In genomic region chr19:37685281-37685680, GRCm38 (mm10) we compare ENCODE assay signal across 29 mouse cellular contexts. TPM values are rescaled to one million over a fixed set of nuclear protein-coding genes. Genes with fewer than 3 reads are reported as not detected.
DNase-seq lines count a peak whose midpoint lies in the region; ATAC-seq and TF ChIP-seq lines count a peak whose summit lies in the region.
"Had no signal": no experiment of that assay in that cellular context is flagged by ENCODE, and none has a peak within 500 bp of the region (broad histone marks: within the 10 kb centered on the region; RNA-seq: fewer than 3 reads in every experiment).

TSS of gene Cyp26c1 (plus strand) at chr19:37685581.

- ATAC-seq in heart, embryonic 12.5 days (ENCODE audit: insufficient number of reproducible peaks, low FRiP score), result no peak
- no peak for ATAC-seq in kidney, embryonic 15.5 days (replicated peaks; ENCODE audit: low FRiP score)
- ATAC-seq in embryonic facial prominence, embryonic 11.5 days (replicated peaks; ENCODE audit: insufficient number of reproducible peaks, low FRiP score, low TSS enrichment, low read depth), result no peak
- no peak for ATAC-seq in limb, embryonic 12.5 days (ENCODE audit: insufficient number of reproducible peaks, insufficient read depth, low FRiP score, low TSS enrichment, low read depth)
- ATAC-seq in liver, postnatal 0 days, result no peak
- ATAC-seq: forebrain, embryonic 15.5 days; intestine, postnatal 0 days; midbrain, embryonic 16.5 days had no signal

- WGBS in heart, embryonic 12.5 days, result 17% methylated on average over 6 of the region's 6 CpGs
- WGBS in kidney, embryonic 15.5 days, result 14% methylated on average over 6 of the region's 6 CpGs
- WGBS in embryonic facial prominence, embryonic 11.5 days, result 3% methylated on average over 6 of the region's 6 CpGs
- WGBS in limb, embryonic 12.5 days, result 3% methylated on average over 6 of the region's 6 CpGs
- 83% methylated on average over 6 of the region's 6 CpGs for WGBS in liver, postnatal 0 days (ENCODE audit: insufficient replicate concordance)

- no peak within 1 kb of the TSS for H3K27ac ChIP-seq in heart, embryonic 12.5 days (ENCODE audit: poor library complexity, severe bottlenecking)
- no peak within 1 kb of the TSS for H3K27ac ChIP-seq in kidney, embryonic 15.5 days
- no peak within 1 kb of the TSS for H3K27ac ChIP-seq in embryonic facial prominence, embryonic 11.5 days (replicated peaks; ENCODE audit: low read depth, low read length)
- H3K27ac ChIP-seq in limb, embryonic 12.5 days, result no peak within 1 kb of the TSS
- H3K27ac ChIP-seq in liver, postnatal 0 days (ENCODE audit: low read depth), result no peak within 1 kb of the TSS
- H3K27ac ChIP-seq: forebrain, embryonic 15.5 days; kidney, postnatal 0 days; layer of hippocampus, adult 2 months; liver, embryonic 15.5 days; midbrain, embryonic 10.5 days; stomach, postnatal 0 days had no signal

- no peak for DNase-seq in heart, postnatal 36 days
- DNase-seq in kidney, adult 11 months, result no peak
- no peak for DNase-seq in embryonic facial prominence, embryonic 11.5 days (ENCODE audit: low spot score)
- no peak for DNase-seq in liver, postnatal 0 days
- DNase-seq in urinary bladder, adult 2 months (ENCODE audit: low spot score), result no peak
- DNase-seq: adrenal gland, adult 2 months; cerebellum, adult 11 months; cerebellum, adult 9-11 months; gastrocnemius, postnatal 10 days; heart, adult 18-20 months; layer of hippocampus, postnatal 36 days; lung, postnatal 10 days had no signal

- H3K27me3 ChIP-seq in heart, embryonic 12.5 days (replicated peaks), result peaks cover 83% of the 10 kb centered on the region
- peaks cover 96% of the 10 kb centered on the region for H3K27me3 ChIP-seq in kidney, embryonic 15.5 days
- peaks cover 66% of the 10 kb centered on the region for H3K27me3 ChIP-seq in embryonic facial prominence, embryonic 11.5 days (ENCODE audit: control insufficient read depth, insufficient read depth, low read length)
- H3K27me3 ChIP-seq in limb, embryonic 12.5 days, result peaks cover 90% of the 10 kb centered on the region
- H3K27me3 ChIP-seq in liver, postnatal 0 days (ENCODE audit: insufficient read depth, low read length), result peaks cover 12% of the 10 kb centered on the region; the same call in 1 of the 2 replicates

- H3K4me1 ChIP-seq in heart, embryonic 12.5 days (replicated peaks), result peaks cover 20% of the 10 kb centered on the region
- peaks cover 30% of the 10 kb centered on the region for H3K4me1 ChIP-seq in kidney, embryonic 15.5 days
- peaks cover 5% of the 10 kb centered on the region; the same call in 1 of the 2 replicates for H3K4me1 ChIP-seq in embryonic facial prominence, embryonic 11.5 days (ENCODE audit: control insufficient read depth, insufficient read depth, low read length)
- peaks cover 13% of the 10 kb centered on the region for H3K4me1 ChIP-seq in limb, embryonic 12.5 days (replicated peaks)
- no peaks in the 10 kb centered on the region for H3K4me1 ChIP-seq in liver, postnatal 0 days (ENCODE audit: insufficient read depth)
- H3K4me1 ChIP-seq: liver, embryonic 15.5 days had no signal

- no peaks in the 10 kb centered on the region for H3K36me3 ChIP-seq in heart, embryonic 12.5 days
- H3K36me3 ChIP-seq in kidney, embryonic 15.5 days, result 0 out of 2 replicates have a peak, but pooled peaks cover 3% of the 10 kb centered on the region
- H3K36me3 ChIP-seq in embryonic facial prominence, embryonic 11.5 days (replicated peaks; ENCODE audit: control insufficient read depth, insufficient read depth, low read depth, low read length), result no peaks in the 10 kb centered on the region
- H3K36me3 ChIP-seq in limb, embryonic 12.5 days, result no peaks in the 10 kb centered on the region
- H3K36me3 ChIP-seq in liver, postnatal 0 days (replicated peaks; ENCODE audit: insufficient read depth, low read length), result peaks cover 25% of the 10 kb centered on the region
- H3K36me3 ChIP-seq: forebrain, embryonic 15.5 days; midbrain, embryonic 10.5 days had no signal

- peak within 1 kb of the TSS; percentile 18; the same call in 1 of the 2 replicates for H3K4me2 ChIP-seq in heart, embryonic 12.5 days
- peak within 1 kb of the TSS; percentile 30 for H3K4me2 ChIP-seq in kidney, embryonic 15.5 days
- H3K4me2 ChIP-seq in embryonic facial prominence, embryonic 11.5 days (ENCODE audit: low read depth, low read length), result peak within 1 kb of the TSS; percentile 16
- H3K4me2 ChIP-seq in limb, embryonic 12.5 days, result peak within 1 kb of the TSS; percentile 38
- no peak within 1 kb of the TSS for H3K4me2 ChIP-seq in liver, postnatal 0 days (ENCODE audit: low read depth, low read length)
- H3K4me2 ChIP-seq: forebrain, embryonic 15.5 days; liver, embryonic 15.5 days had no signal

- H3K4me3 ChIP-seq in heart, embryonic 12.5 days, result no peak within 1 kb of the TSS
- H3K4me3 ChIP-seq in kidney, embryonic 15.5 days (replicated peaks), result no peak within 1 kb of the TSS
- 0 out of 2 replicates have a peak within 1 kb of the TSS, but pooled peaks have one; percentile 6 for H3K4me3 ChIP-seq in embryonic facial prominence, embryonic 11.5 days (ENCODE audit: low read depth, low read length)
- peak within 1 kb of the TSS; percentile 19 for H3K4me3 ChIP-seq in limb, embryonic 12.5 days (replicated peaks)
- H3K4me3 ChIP-seq in liver, postnatal 0 days (ENCODE audit: low read depth, low read length), result no peak within 1 kb of the TSS
- H3K4me3 ChIP-seq: forebrain, embryonic 15.5 days; layer of hippocampus, adult 2 months; liver, embryonic 15.5 days; myocyte had no signal

- no peak for TF ChIP-seq EP300 in liver, postnatal 0 days (IDR thresholded peaks at IDR 0.05; ENCODE audit: low read depth)

- no peaks in the 10 kb centered on the region for H3K9me3 ChIP-seq in heart, embryonic 12.5 days (replicated peaks)
- no peaks in the 10 kb centered on the region for H3K9me3 ChIP-seq in kidney, embryonic 15.5 days (replicated peaks)
- H3K9me3 ChIP-seq in embryonic facial prominence, embryonic 11.5 days (replicated peaks; ENCODE audit: control insufficient read depth, low read length), result no peaks in the 10 kb centered on the region
- no peaks in the 10 kb centered on the region for H3K9me3 ChIP-seq in limb, embryonic 12.5 days
- no peaks in the 10 kb centered on the region for H3K9me3 ChIP-seq in liver, postnatal 0 days (ENCODE audit: low read length)
- H3K9me3 ChIP-seq: forebrain, embryonic 15.5 days; liver, embryonic 15.5 days; midbrain, embryonic 10.5 days had no signal

- no peak for TF ChIP-seq CTCF in liver, postnatal 0 days (IDR thresholded peaks at IDR 0.05; ENCODE audit: low read depth)

- intact Hi-C loops in heart, postnatal 36 days (cut with DNase I), result no loop called here

- H3K9ac ChIP-seq in heart, embryonic 12.5 days, result no peak within 1 kb of the TSS
- H3K9ac ChIP-seq in kidney, embryonic 15.5 days, result no peak within 1 kb of the TSS
- no peak within 1 kb of the TSS for H3K9ac ChIP-seq in embryonic facial prominence, embryonic 11.5 days (replicated peaks; ENCODE audit: low read length)
- no peak within 1 kb of the TSS for H3K9ac ChIP-seq in limb, embryonic 12.5 days (replicated peaks)
- no peak within 1 kb of the TSS for H3K9ac ChIP-seq in liver, postnatal 0 days (replicated peaks)
- H3K9ac ChIP-seq: forebrain, embryonic 15.5 days; liver, embryonic 15.5 days had no signal

RNA-seq across cellular contexts. Expression of gene Cyp26c1, which starts in this region (rescaled TPM):
- not detected in 2 replicates for polyA plus RNA-seq in heart, embryonic 12.5 days (2016; fragmentation: Nextera tagmentation; extraction: Ambion mirVana)
- total RNA-seq in heart, postnatal 36 days (2021), result not detected
- not detected in 2 replicates for polyA plus RNA-seq in kidney, embryonic 15.5 days (2015; fragmentation: Nextera tagmentation; extraction: Ambion mirVana)
- polyA plus RNA-seq in embryonic facial prominence, embryonic 11.5 days (2014; fragmentation: Nextera tagmentation; extraction: Ambion mirVana), result 2.6 and 3.3 TPM in 2 replicates
- 0.19 and 0.23 TPM in 2 replicates for polyA plus RNA-seq in limb, embryonic 12.5 days (2016; fragmentation: Nextera tagmentation; extraction: Ambion mirVana)
- not detected in 2 replicates for polyA plus RNA-seq in liver, postnatal 0 days (2015; fragmentation: Nextera tagmentation; extraction: Ambion mirVana)
- polyA plus RNA-seq in urinary bladder, adult 2 months (2012; rRNA removed), result 0.03 and 0.04 TPM in 2 replicates
- total RNA-seq: adrenal gland, adult 2 months; adrenal gland, postnatal 4 days; common myeloid progenitor, adult 5-6 weeks; neutrophil, adult 5-6 weeks had no signal
- polyA plus RNA-seq: adrenal gland, adult 2 months; forebrain, embryonic 15.5 days; heart, embryonic 16.5 days; intestine, postnatal 0 days; kidney, postnatal 0 days; liver, embryonic 15.5 days; midbrain, embryonic 16.5 days; stomach, postnatal 0 days; thymus, postnatal 0 days had no signal

Comparison
In these comparisons a context has a peak if more than half of its experiments do, and no peak if none do; other contexts are left out.
1. H3K4me3 ChIP-seq: peak in embryonic facial prominence, embryonic 11.5 days (single experiment) and limb, embryonic 12.5 days (single experiment); none in heart, embryonic 12.5 days (single experiment), kidney, embryonic 15.5 days (single experiment) and liver, postnatal 0 days (single experiment).